Mouse (Mus musculus) retina, embryonic 14.5 days (tissue): ENCODE measurements around the gene Nfatc3.
"Not testable (repeated sequence)": the region's sequence is repeated elsewhere in the genome, so short reads cannot be mapped to it uniquely, and the experiment has no call there.

Experiments used
- DNase-seq: peaks from one replicate; pipeline ENCODE4 v3.0.0-alpha.2; 2015; ENCODE audit warnings: low spot score

Gene Nfatc3

DNA sequence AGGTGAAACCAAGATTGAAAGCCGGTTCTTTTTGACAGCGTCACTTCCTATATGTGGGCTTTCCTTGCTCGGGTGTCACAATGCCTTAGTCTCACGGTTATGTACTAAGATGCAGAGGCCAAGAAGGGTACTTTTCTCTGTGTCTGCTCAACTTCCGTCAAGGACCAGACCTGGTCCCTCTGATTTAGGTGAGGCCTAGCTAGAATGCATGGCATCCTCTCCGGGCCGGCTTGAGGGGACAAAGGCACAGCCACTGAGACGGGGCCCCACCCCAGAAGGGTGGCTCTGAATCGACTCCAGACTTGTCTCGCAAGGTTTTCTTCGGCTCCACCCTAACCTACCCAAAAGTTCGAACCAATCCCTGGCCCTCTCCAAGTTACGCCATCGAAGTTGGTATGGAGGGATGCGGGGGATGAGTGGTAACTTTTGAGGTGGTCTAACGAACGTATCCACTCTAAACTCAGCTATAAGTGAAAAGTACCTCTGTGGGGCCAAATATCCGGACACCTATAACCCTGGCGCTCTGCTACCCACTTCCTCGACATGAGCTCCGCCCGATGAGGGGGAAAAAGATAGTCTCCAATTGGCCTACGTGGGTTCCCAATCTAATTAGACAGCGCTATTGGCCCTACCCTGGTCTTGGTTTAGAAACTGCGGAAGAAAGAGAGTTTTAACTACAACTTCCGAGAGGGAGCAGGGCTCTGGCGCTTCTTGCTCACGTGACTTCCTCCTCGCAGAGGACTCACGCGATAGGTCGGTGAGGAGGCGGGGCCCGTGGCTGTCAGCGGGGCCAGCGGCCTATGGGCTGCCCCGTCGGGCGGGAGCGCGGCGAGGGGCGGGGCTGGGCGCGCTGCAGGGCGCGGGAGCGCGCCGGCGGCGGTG, at the start of gene Nfatc3:
Gene Nfatc3, plus strand, starts transcription at position 110 of the 882 bp plus-strand sequence.
- DNase-seq: peak; percentile 97

DNA sequence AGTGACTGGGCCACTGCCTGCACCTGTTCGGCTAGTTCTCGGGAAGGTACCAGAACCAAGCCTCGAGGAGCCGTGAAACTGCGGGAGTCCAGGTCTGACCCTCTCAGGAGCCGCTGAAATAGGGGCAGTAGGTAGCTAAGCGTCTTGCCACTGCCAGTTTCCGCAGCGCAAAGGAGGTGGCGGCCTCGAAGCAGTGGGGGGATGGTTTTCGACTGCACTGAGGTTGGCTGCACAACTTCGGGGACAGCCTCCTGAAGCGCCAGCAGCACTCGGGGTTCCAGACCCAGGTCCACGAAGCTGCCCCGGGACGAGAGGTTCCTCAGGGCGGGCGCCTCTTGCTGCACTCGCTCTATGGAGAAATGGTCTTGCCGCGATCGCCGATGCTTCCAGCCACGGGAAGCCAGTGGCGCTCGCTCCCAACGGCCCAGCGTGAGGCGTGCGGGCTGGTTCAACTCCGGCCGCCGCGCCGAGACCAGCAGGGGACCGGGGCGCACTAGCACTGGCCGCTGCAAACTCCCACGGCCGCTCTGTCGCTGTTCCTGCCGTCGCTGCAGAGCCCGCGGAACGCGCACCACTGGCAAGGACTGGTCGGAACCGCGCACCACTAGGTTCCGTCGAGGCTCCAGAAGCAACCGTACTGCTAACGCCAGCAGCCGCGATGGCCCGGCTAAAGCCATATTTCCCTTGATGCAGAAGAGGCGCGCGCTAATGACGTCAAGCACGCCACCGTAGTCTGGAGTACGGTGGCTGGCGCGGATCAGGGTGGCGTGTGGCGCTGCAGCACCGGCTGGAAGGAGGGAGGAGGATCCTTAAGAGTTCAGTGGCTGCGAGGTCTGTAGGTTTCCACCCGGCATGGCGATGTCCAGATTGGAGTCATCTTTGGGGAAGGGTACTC, 47.6 kb upstream of the Nfatc3 start:
- peak; percentile 94 for DNase-seq

DNA sequence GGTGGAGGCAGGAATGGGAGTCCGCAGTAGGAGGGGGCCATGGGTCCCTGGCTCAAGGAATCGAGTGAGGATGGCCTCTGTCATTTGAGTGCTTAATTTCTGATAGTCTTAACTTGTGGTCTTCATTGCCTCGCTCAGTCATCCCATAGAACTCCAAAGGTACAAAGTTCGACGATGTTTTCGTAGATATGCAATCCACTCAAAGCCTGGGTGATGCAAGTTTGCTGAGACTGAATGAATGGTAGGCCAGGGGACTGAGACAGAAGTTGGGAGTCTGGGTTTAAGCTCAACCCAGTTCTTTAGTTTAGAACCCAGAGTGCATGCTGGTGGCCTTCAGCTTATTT, 47.0 kb upstream of the Nfatc3 start, which contains the start of gene Ddx28:
Gene Ddx28, minus strand, starts transcription at position 240 of the 344 bp plus-strand sequence.
- DNase-seq: no peak

DNA sequence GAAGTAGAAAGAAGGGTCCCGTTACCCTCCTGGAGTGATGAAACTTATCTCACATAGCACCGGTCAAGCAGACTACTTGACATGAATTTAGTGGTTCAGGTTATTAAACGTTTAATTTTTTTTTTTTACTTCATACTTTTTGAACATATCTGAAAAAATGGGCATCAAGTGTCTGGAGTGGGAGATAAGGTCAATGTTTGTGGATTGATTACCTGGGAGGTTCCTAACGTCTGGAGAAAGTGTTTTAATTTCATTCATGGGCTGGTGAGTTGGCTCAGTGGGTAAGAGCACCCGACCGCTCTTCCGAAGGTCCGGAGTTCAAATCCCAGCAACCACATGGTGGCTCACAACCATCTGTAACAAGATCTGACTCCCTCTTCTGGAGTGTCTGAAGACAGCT, 46.4 kb upstream of the Nfatc3 start:
- not testable (repeated sequence) for DNase-seq

GRCm38 (mm10) chr8:106016284-106016683, 42.4 kb upstream of the Nfatc3 start:
- no peak for DNase-seq

GRCm38 (mm10) chr8:106017130-106017529, 41.5 kb upstream of the Nfatc3 start:
- DNase-seq: no peak

DNA sequence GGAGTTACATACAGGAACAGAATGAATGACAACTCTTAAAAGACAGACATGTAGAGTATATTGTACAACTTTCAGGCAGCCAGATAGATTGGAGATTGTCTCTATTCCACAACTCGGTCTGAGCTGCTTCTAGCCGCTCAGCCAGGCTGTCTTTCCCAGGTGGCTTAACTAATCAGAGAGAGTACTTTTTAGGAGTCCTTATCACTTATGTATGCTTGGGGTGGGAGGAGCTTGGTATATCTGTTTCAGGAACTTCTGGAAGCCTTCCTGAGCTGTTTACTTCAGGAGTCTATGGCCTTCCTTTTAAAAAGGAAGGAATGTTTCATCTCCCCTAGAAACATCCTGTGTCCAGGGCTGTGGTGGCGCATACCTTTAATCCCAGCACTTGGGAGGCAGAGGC, 40.6 kb upstream of the Nfatc3 start:
- DNase-seq: no peak

- DNase-seq: peak; percentile 88
These were observed 36.2 kb upstream of the Nfatc3 start for GRCm38 (mm10) chr8:106022483-106022882.

- no peak for DNase-seq
These were observed 19.9 kb upstream of the Nfatc3 start for GRCm38 (mm10) chr8:106038721-106039120.

DNA sequence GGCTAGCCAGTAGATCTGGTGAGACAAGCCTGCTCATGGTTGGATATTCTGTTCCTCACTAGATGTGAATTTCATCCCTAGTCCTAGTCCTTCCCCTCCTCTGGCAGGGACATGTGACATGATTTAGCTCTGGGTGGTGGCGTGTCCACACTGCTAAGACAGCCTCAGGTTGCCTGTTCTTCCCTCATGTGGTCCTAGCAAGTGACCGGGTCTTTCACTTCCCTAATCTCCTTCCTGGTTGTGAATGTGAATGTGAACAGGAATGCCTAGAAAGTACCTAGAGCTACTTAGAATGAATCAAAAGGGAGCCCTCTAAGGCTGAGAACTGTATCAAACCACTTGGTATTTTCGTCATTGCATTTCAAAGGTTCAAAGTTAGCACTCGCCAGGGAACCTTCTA, 19.0 kb upstream of the Nfatc3 start:
- no peak for DNase-seq

- no peak for DNase-seq
These were observed 18.4 kb upstream of the Nfatc3 start for GRCm38 (mm10) chr8:106040218-106040617.

DNA sequence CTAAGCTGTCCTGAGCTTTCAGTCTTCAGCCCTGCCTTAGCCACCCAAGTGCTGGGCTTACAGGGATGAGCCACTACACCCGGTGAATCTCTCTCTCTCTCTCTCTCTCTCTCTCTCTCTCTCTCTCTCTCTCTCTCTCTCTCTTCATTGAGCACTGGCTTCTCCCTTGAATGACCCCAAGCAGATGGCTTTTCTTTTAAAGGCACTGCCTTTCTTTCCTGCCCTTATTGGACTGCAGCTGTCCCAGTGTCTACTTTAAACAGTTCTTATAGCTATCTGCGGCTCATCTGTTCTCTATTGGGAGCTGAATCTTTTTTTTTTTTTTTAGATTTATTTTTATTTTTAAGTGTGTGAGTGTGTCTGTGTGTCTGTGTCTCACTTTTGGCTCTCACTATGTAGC, 15.6 kb upstream of the Nfatc3 start:
- no peak for DNase-seq

- DNase-seq: peak; percentile 41
These were observed 14.5 kb upstream of the Nfatc3 start for GRCm38 (mm10) chr8:106044151-106044550.

DNA sequence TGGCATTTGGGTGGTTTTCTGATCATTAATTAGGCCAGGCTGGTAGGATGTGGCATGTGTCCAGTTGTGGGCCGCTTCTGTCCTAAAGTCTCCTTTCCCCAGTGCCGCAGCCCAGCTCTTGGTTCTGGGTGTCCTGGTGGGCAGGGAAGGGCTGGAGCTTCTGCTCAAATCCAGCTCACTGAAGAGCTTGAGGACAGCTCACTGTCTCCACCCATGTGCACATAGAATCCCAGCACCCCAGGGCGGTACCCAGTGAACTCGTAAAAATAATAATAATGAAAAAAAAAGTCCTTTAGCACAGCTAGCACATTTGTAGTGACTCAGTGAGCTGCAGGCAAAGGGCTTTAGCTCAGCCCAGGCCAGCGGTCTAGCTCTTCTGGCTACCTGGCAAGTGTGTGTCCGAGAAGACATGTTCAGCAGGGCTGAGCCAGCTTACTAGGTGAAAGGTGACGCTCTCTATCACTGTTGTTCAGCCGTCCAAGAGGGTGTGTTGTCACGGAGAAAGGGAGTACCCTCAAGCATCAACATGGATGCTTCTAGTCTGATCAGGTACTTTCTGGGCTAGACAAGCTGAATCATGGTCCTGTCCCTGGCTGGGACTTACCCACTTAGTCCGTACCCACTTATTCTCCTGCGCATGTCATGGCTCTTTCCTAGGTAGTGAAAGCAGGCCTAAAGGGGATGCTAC, 11.6 kb upstream of the Nfatc3 start:
- no peak for DNase-seq

GRCm38 (mm10) chr8:106047854-106048630, 10.6 kb upstream of the Nfatc3 start:
- no peak for DNase-seq

DNA sequence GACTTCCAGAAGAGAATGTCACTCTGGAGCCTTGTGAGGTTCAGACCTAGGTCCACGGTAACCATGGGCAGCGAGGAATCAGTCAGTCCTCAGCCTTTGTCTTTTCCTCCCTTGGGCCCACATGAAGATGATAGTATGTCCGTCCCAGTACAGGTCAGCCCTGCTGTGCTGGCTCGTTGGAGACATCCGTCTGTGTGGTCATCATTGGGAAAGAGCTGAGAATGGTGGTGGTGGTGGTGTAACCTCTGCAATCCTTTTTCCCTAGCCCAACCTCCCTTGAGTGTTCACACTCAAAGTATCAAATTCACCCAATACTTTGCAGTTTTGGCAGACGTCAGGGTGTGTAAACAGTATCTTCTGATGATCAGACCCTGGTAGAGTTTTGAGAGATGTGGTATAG, 8.8 kb upstream of the Nfatc3 start:
- DNase-seq: no peak

DNA sequence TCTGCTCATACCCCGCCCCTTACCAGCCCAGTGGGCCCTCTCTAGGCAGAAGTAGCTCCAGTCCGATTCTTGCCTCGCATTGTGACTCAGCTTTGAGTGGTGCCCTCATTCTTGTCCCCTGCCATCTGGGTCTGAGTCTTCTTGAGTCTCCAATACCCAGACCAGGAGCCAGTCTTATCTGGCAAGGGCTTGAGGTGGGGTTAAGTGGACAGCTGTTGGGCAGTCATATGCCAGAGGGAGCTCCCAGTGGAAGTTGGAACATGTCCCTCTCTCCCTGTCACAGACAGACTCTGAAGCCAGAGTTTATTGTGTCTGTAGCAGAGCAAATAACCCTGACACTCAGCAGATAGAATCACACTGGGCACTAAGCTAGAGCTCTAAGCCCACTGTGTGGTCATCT, 7.6 kb upstream of the Nfatc3 start:
- no peak for DNase-seq

- no peak for DNase-seq
These were observed 6.0 kb upstream of the Nfatc3 start for GRCm38 (mm10) chr8:106052510-106053089.

DNA sequence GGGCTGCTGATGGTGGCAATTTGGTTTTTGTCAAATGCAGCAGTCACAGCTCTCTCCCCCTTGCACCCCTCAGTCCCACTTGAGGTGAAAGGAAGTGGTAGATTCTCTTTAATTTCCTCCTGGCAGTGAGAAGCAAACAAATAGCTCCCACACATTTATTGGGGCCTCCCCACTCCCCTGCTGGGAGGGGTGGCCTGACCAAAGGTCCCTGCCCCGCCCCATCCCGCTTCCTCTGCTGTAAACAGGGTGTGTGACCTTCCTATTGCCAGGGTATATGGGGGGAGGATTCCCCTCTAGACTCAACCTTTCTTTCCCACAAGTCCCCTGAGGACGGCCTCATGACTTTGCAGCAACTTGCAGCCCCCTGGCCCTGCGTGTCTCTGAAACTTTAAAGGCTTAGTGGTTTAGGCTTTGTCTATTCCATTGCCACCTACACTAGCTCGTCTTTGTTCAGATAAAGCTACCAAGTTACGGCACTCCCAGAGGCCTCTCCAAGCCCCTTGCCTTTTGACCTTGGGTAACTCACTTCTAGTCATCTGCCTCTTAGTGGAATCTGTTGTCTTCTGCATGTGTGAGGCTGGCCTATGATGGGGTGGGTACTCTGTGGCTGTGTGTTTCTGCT, 4.3 kb upstream of the Nfatc3 start:
- DNase-seq: no peak

DNA sequence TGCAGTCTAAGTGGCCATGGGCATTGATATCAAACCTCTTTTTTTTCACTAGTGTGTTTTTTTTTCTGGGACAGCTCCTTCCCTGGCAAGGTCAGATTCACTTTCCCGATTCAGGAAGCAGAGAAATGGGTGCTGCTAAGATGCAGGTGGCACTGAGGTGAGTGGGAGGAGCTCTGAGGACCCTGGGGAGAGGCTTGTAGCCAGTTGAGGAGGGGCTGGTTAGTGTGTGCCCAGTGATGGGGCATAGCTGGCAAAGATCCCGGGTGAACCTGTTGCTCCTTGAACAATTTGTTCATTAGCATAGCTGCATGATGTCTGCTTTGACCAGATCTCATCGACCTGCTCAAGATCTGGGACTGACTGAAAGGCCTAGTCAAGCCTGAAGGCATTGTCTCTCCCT, 3.6 kb upstream of the Nfatc3 start:
- DNase-seq: no peak
